Mouse (Mus musculus) midbrain, embryonic 16.5 days (tissue): Measurements from ENCODE around the gene Golim4. TPM values are rescaled to one million over a fixed set of nuclear protein-coding genes. Genes with fewer than 3 reads are reported as not detected.

ENCODE experiments used
- ATAC-seq: fragments of 200-750 bp; cut with Nextera tagmentation; 2 replicates; pipeline ENCODE4 v1.8.0; 2017; ENCODE audit warnings: moderate TSS enrichment
- H3K27ac ChIP-seq: fragments of 300-500 bp; sonication (generic); 2 replicates; pipeline ENCODE4 v1.5.1; 2014; ENCODE audit warnings: mild to moderate bottlenecking, low read length, mixed read lengths
- H3K27me3 ChIP-seq: fragments of 300-500 bp; sonication (generic); 2 replicates; pipeline ENCODE4 v1.6.1; 2014; ENCODE audit warnings: low read depth, low read length, mixed read lengths; ENCODE audit not compliant: control insufficient read depth, insufficient read depth
- H3K36me3 ChIP-seq: fragments of 300-500 bp; sonication (generic); 2 replicates; pipeline ENCODE4 v1.6.1; 2014; ENCODE audit warnings: mild to moderate bottlenecking, low read length, moderate library complexity, mixed read lengths; ENCODE audit not compliant: control insufficient read depth, insufficient read depth
- H3K4me1 ChIP-seq: fragments of 300-500 bp; sonication (generic); 2 replicates; pipeline ENCODE4 v1.6.1; 2014; ENCODE audit warnings: mild to moderate bottlenecking, low read length, mixed read lengths; ENCODE audit not compliant: control insufficient read depth, insufficient read depth
- H3K4me2 ChIP-seq: fragments of 300-500 bp; sonication (generic); 2 replicates; pipeline ENCODE4 v1.6.1; 2014; ENCODE audit warnings: mild to moderate bottlenecking, low read length, mixed read lengths
- H3K4me3 ChIP-seq: fragments of 300-500 bp; sonication (generic); 2 replicates; pipeline ENCODE4 v1.5.1; 2014; ENCODE audit warnings: low read depth, mild to moderate bottlenecking, low read length, moderate library complexity, mixed read lengths
- H3K9ac ChIP-seq: fragments of 300-500 bp; sonication (generic); 2 replicates; pipeline ENCODE4 v1.6.1; 2014; ENCODE audit warnings: low read depth, low read length, mixed read lengths
- H3K9me3 ChIP-seq: fragments of 300-500 bp; sonication (generic); replicated peaks from 2 replicates; pipeline ENCODE4 v1.6.1; 2014; ENCODE audit warnings: mild to moderate bottlenecking, low read length, mixed read lengths; ENCODE audit not compliant: control insufficient read depth, poor library complexity, severe bottlenecking
- WGBS: fragments of 180-500 bp; shearing (Covaris S2); extraction: QIAGEN DNeasy Blood & Tissue Kit; methylation state at CpG from one replicate; pipeline ENCODE4 v1.1.7; 2014; 5-methylcytosine and 5-hydroxymethylcytosine counted together
- polyA plus RNA-seq: library from polyadenylated mRNA; unstranded; fragments of >200 nt; fragmentation: Nextera tagmentation; extraction: Ambion mirVana; gene quantifications from 2 replicates; pipeline ENCODE4 v1.2.1, GENCODE M21; 2015

Golim4 gene
- polyA plus RNA-seq, 1 experiment from 2014 or later, result 16.4 TPM

DNA sequence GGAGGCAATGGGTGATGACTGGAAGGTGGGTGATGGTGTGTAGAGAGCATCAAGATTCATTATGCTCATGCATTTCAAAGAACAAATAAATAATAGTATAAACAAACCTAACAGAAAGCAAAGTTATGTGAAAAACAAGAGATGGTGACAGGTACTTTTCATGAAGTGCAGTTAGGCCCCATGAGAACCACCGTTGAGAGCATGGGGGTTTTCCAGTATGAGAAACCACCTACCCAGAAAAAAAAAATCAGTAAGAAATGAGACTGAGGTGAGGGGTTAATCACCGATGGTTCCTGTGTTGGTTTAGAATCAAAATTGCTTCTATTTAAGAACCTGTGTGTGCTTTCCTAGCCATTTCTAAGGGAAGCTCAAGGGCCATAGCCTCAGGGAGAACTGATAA, 121.9 kb downstream of the Golim4 start:
- no peak overlapping the region for H3K27ac ChIP-seq
- H3K9ac ChIP-seq, result no peak overlapping the region
- WGBS, result 91% methylated on average over 2 of the region's 2 CpGs
- H3K9me3 ChIP-seq, result no peaks in the 10 kb centered on the region
- H3K36me3 ChIP-seq, result no peaks in the 10 kb centered on the region
- no peak for ATAC-seq
- no peak overlapping the region for H3K4me3 ChIP-seq
- H3K27me3 ChIP-seq, result no peaks in the 10 kb centered on the region
- no peak overlapping the region for H3K4me2 ChIP-seq
- H3K4me1 ChIP-seq, result no peaks in the 10 kb centered on the region

Other genes with a start within 250 kb of the Golim4 start
- gene Gm29133, start 208.8 kb downstream of the Golim4 start, polyA plus RNA-seq, result not detected in 2 replicates
- gene Fstl5, start 117.3 kb upstream of the Golim4 start, polyA plus RNA-seq, result 48.6 and 56.3 TPM in 2 replicates